Mouse (Mus musculus) G1E (cell line): ENCODE data around the gene Prrg2. TPM values are rescaled to one million over a fixed set of nuclear protein-coding genes. Genes with fewer than 3 reads are reported as not detected.
A peak's percentile ranks its signal among the peaks of the same experiment; 100 is the strongest.

ENCODE experiments used
- ATAC-seq: 2 replicates; pipeline ENCODE4 v1.8.0; 2016; ENCODE audit warnings: mild to moderate bottlenecking; ENCODE audit not compliant: insufficient number of reproducible peaks, poor library complexity, low FRiP score, severe bottlenecking; ENCODE audit errors: extremely low read depth
- DNase-seq: peaks from one replicate; pipeline ENCODE4 v3.0.0; 2012; ENCODE audit warnings: low spot score
- H3K27me3 ChIP-seq: 2 replicates; pipeline ENCODE4 v1.6.1; 2012; ENCODE audit warnings: mild to moderate bottlenecking, low read length, inconsistent platforms; ENCODE audit not compliant: insufficient read depth
- H3K36me3 ChIP-seq: replicated peaks from 2 replicates; pipeline ENCODE3; 2012; ENCODE audit warnings: mild to moderate bottlenecking, inconsistent platforms
- H3K4me1 ChIP-seq: 2 replicates; pipeline ENCODE4 v1.6.1; 2012; ENCODE audit warnings: low read depth, low read length, inconsistent platforms, mixed read lengths; ENCODE audit not compliant: insufficient read depth
- H3K4me3 ChIP-seq: 2 replicates; pipeline ENCODE4 v1.5.1; 2012; ENCODE audit warnings: low read depth, mild to moderate bottlenecking, inconsistent platforms, low read length, moderate library complexity, mixed read lengths
- H3K9me3 ChIP-seq: replicated peaks from 2 replicates; pipeline ENCODE4 v1.6.1; 2012; ENCODE audit warnings: inconsistent platforms
- CTCF ChIP-seq: IDR thresholded peaks from 2 replicates; pipeline ENCODE4 v1.5.1; 2012; ENCODE audit warnings: low read depth, low read length, inconsistent platforms, mixed read lengths
- GATA1 ChIP-seq: IDR thresholded peaks from 2 replicates; pipeline ENCODE4 v1.6.1; 2012; ENCODE audit warnings: borderline replicate concordance, low read length, inconsistent platforms, mixed read lengths
- GATA2 ChIP-seq: IDR thresholded peaks from 2 replicates; pipeline ENCODE4 v1.6.1; 2012; ENCODE audit warnings: low read depth, low read length, inconsistent platforms, borderline replicate concordance
- POLR2AphosphoS5 ChIP-seq: IDR thresholded peaks from 2 replicates; pipeline ENCODE4 v1.6.1; 2012; ENCODE audit warnings: low read depth, low read length, inconsistent platforms; ENCODE audit not compliant: insufficient replicate concordance
- TAL1 ChIP-seq: conservative IDR thresholded peaks from 2 replicates; pipeline ENCODE4 v1.6.1; 2012; ENCODE audit warnings: low read depth, low read length, inconsistent platforms, mixed read lengths
- polyA plus RNA-seq: library from polyadenylated mRNA; stranded (reverse); fragments of >175 nt; gene quantifications from 2 replicates; pipeline ENCODE4 v1.2.3, GENCODE M21; 2012
- total RNA-seq, 2 experiments: library from RNA; stranded (forward) in 1 of 2; stranded (reverse) in 1 of 2; fragments of 200-1000 nt in 1 of 2; fragments of >200 nt in 1 of 2; fragmentation: Nextera tagmentation in 1 of 2; gene quantifications; 2 replicates each; pipeline ENCODE4 v1.2.3; 2014 to 2017

The Prrg2 gene
- total and polyA plus RNA-seq, 3 experiments, result 9.5 to 34.7 (median 17.8) TPM

DNA sequence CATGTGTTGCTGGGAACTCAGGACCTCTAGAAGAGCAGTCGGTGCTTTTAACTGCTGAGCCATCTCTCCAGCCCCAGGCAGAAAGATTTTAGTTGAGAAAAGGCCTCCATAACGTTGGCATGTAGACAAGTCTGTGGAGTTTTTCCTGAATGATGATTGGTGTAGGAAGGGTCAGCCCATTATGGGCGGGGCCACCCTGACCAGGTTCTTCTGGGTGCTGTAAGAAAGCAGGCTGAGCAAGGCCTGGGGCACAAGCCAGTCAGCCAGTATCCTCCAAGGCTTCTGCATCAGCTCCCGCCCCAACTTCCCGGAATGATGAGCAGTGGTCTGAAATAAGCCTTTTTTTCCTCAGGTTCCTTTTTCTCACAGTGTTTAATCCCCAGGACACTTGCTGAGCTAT lies 18.5 kb upstream of the Prrg2 start:
- no peak for TF ChIP-seq GATA1
- TF ChIP-seq GATA2, result no peak
- no peak for TF ChIP-seq TAL1
- TF ChIP-seq POLR2AphosphoS5, result no peak
- no peak for TF ChIP-seq CTCF
- peaks cover 1% of the 10 kb centered on the region for H3K9me3 ChIP-seq
- ATAC-seq (no peak), DNase-seq (no peak)
- peaks cover 41% of the 10 kb centered on the region for H3K4me1 ChIP-seq
- peaks cover 12% of the 10 kb centered on the region for H3K27me3 ChIP-seq
- peaks cover 30% of the 10 kb centered on the region for H3K36me3 ChIP-seq
- no peak overlapping the region for H3K4me3 ChIP-seq

DNA sequence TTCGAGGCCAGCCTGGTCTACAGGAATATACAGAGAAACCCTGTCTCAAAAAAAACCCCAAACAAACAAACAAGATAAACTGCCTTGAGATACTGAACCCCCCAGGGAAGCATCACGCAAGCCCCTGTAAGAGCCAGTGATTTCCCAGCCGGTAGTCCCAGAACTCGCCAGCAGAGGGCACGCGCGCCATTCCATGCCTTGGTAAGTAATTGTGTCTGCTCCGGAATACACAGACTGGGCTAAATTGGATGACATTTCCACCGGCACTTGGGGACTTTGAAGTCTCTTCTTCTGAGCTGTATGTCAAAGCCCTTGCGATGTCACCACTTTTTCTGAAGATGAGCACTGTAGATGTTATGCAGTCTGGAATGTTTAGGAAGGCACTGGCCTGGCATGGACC lies 17.4 kb upstream of the Prrg2 start:
- Histone ChIP-seq H3K4me1 (peaks cover 39% of the 10 kb centered on the region), H3K27me3 (peaks cover 7% of the 10 kb centered on the region), H3K36me3 (peaks cover 42% of the 10 kb centered on the region), H3K9me3 (no peaks in the 10 kb centered on the region), H3K4me3 (no peak overlapping the region)
- DNase-seq (peak; percentile 68), ATAC-seq (no peak)
- peak; percentile 82 for TF ChIP-seq CTCF
- no peak for TF ChIP-seq POLR2AphosphoS5

DNA sequence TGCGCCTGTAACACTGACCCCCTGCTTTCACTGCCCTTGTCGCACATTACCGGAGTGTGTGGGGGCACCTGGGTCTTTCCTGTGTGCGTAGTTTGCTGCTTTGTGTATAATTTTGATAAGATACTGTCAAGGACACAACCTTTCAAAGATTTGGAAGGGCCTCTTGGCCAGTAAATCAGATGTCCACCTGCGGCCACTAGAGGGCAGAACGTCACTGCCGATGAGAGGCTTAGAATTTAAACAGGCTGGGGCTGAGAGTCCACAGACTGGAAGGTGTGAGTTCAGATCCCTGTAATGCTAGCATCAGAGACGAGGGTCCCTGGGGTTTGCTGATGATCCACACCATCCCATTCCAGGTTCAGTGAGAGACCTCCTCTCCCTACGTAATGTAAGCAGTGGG lies 16.0 kb upstream of the Prrg2 start:
- Histone ChIP-seq H3K27me3 (peaks cover 2% of the 10 kb centered on the region; the same call in 1 of the 2 replicates), H3K9me3 (no peaks in the 10 kb centered on the region), H3K36me3 (peaks cover 55% of the 10 kb centered on the region), H3K4me3 (no peak overlapping the region), H3K4me1 (peaks cover 39% of the 10 kb centered on the region)
- DNase-seq (peak; percentile 49), ATAC-seq (no peak)
- TF ChIP-seq CTCF (peak; percentile 71), GATA1 (no peak)

GRCm38 (mm10) chr7:45077829-45078228 lies 15.4 kb upstream of the Prrg2 start:
- Histone ChIP-seq H3K4me3 (no peak overlapping the region), H3K4me1 (peaks cover 39% of the 10 kb centered on the region), H3K36me3 (peaks cover 62% of the 10 kb centered on the region), H3K9me3 (no peaks in the 10 kb centered on the region), H3K27me3 (no peaks in the 10 kb centered on the region)
- no peak for ATAC-seq
- TF ChIP-seq TAL1 (no peak), GATA1 (no peak), POLR2AphosphoS5 (no peak), GATA2 (no peak), CTCF (no peak)
- no peak for DNase-seq

DNA sequence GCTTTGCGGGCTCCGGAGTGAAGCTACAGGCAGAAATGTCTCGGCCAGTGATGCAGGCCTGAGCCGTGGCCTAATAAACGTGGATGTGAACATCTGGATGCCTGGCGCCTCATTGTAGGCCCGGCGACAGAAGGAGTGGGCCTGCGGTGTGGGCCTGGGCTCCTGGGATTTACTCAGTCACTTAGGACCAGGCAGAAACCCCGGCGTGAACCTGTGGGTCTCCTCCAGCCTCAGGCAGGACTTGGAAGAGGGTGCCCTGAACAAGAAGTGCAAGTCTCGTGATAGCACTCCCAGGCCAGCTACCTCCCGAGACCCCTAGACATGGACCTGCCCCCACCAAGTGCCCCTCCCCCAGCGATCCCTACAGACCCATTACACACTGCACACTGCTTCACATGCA lies 14.8 kb upstream of the Prrg2 start:
- DNase-seq (no peak), ATAC-seq (no peak)
- Histone ChIP-seq H3K36me3 (peaks cover 64% of the 10 kb centered on the region), H3K4me3 (no peak overlapping the region), H3K27me3 (no peaks in the 10 kb centered on the region), H3K4me1 (peaks cover 36% of the 10 kb centered on the region), H3K9me3 (no peaks in the 10 kb centered on the region)
- no peak for TF ChIP-seq TAL1
- no peak for TF ChIP-seq POLR2AphosphoS5
- TF ChIP-seq GATA1, result no peak
- TF ChIP-seq GATA2, result no peak
- no peak for TF ChIP-seq CTCF

DNA sequence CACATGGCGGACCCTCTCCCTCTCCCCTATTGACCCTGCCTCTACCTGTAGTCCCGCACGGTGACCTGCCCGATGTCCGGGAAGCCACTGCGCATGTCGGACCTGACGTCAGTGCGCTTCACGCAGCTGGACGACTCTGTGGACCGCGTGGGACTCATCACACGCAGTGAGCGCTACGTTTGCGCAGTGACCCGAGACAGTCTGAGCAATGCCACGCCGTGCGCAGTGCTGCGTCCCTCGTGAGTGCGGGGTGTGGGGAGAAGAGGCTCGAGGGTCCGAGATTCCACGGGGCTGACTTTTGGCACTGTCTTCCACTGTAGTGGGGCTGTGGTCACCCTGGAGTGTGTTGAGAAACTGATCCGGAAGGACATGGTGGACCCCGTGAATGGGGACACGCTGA lies 14.0 kb upstream of the Prrg2 start:
- Histone ChIP-seq H3K36me3 (peaks cover 64% of the 10 kb centered on the region), H3K9me3 (no peaks in the 10 kb centered on the region), H3K27me3 (no peaks in the 10 kb centered on the region), H3K4me1 (peaks cover 34% of the 10 kb centered on the region), H3K4me3 (no peak overlapping the region)
- TF ChIP-seq CTCF, result no peak
- no peak for TF ChIP-seq TAL1
- TF ChIP-seq GATA1, result no peak
- no peak for TF ChIP-seq GATA2
- no peak for TF ChIP-seq POLR2AphosphoS5
- DNase-seq (no peak), ATAC-seq (no peak)

- ATAC-seq, result no peak
- no peak for DNase-seq
- TF ChIP-seq GATA2 (no peak), TAL1 (no peak), GATA1 (no peak), POLR2AphosphoS5 (no peak), CTCF (no peak)
- Histone ChIP-seq H3K36me3 (peaks cover 68% of the 10 kb centered on the region), H3K4me3 (no peak overlapping the region), H3K4me1 (peaks cover 29% of the 10 kb centered on the region), H3K27me3 (no peaks in the 10 kb centered on the region), H3K9me3 (no peaks in the 10 kb centered on the region)
These were observed 12.9 kb upstream of the Prrg2 start for GRCm38 (mm10) chr7:45075405-45075804.
